Mouse (Mus musculus) bone marrow, adult 2 months (tissue): ENCODE results near the gene Tmtc2.

ENCODE experiments used
- CTCF ChIP-seq: fragments of 200-500 bp; IDR thresholded peaks from 2 replicates; pipeline ENCODE4 v1.5.1; 2011; ENCODE audit warnings: low read length, control low read depth; ENCODE audit not compliant: control insufficient read depth, insufficient read depth
- POLR2A ChIP-seq: fragments of 200-500 bp; IDR thresholded peaks from 2 replicates; pipeline ENCODE4 v1.6.1; 2011; ENCODE audit warnings: low read depth, mild to moderate bottlenecking, control low read depth, low read length, borderline replicate concordance; ENCODE audit not compliant: control insufficient read depth

DNA sequence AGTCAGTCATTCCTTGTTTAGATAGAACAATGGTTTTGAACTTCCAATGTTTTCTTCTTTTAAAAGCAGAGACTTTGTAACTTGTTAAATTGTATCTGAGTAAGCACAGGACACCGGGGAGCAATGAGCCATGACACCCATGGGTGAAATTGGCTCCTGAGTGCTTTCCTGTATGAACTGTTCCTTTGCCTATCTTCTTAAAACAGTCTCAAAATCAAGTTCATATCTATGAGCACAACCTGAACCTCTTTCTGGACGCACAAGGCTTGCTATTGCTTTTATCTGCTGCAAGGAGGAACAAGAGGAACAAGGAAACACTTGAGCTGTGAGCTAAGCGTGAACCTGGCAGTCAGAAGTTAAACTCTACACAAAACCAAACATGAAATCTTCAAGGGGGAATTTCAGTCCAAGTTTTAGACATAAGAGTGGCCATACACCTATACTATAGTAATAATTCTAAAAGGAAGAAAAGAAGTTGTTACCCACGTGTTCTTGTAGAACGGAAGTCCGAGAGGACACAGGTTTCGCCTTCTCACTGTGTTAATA is 60.4 kb downstream of the Tmtc2 start:
- no peak for TF ChIP-seq POLR2A
- TF ChIP-seq CTCF, result no peak
